ENCODE assay signal across 17 mouse cellular contexts in genomic region chr19:45441717-45442116, GRCm38 (mm10).
DNase-seq lines count a peak whose midpoint lies in the region; ATAC-seq lines count a peak whose summit lies in the region.
"Had no signal": no experiment of that assay in that cellular context is flagged by ENCODE, and none has a peak within 500 bp of the region (broad histone marks: within the 10 kb centered on the region; RNA-seq: fewer than 3 reads in every experiment).

No protein-coding gene starts in this region.

- H3K9ac ChIP-seq in hindbrain, embryonic 14.5 days: no peak overlapping the region; the same call in 1 of the 2 replicates
- H3K9ac ChIP-seq in heart, embryonic 16.5 days (ENCODE audit: low read length): peak overlapping the region; percentile 30; the same call in 1 of the 2 replicates
- H3K9ac ChIP-seq: forebrain, embryonic 13.5 days; neural tube, embryonic 12.5 days; stomach, embryonic 15.5 days had no signal

- H3K27me3 ChIP-seq in hindbrain, embryonic 14.5 days (ENCODE audit: control insufficient read depth, insufficient read depth, low read length): no peaks in the 10 kb centered on the region
- peaks cover 38% of the 10 kb centered on the region for H3K27me3 ChIP-seq in hindbrain, embryonic 10.5 days (ENCODE audit: insufficient read depth, poor library complexity, severe bottlenecking)
- no peaks in the 10 kb centered on the region for H3K27me3 ChIP-seq in heart, embryonic 16.5 days (ENCODE audit: control insufficient read depth, insufficient read depth, low read length)
- H3K27me3 ChIP-seq: forebrain, embryonic 13.5 days; neural tube, embryonic 12.5 days; stomach, embryonic 15.5 days had no signal

- H3K27ac ChIP-seq in hindbrain, embryonic 14.5 days: peak overlapping the region; percentile 47; the same call in 1 of the 2 replicates
- H3K27ac ChIP-seq in hindbrain, embryonic 10.5 days: no peak overlapping the region
- peak overlapping the region; percentile 83 for H3K27ac ChIP-seq in heart, embryonic 16.5 days (ENCODE audit: low read length)
- H3K27ac ChIP-seq: forebrain, embryonic 13.5 days; macrophage; stomach, embryonic 15.5 days had no signal

- H3K36me3 ChIP-seq in hindbrain, embryonic 14.5 days (replicated peaks; ENCODE audit: control insufficient read depth, insufficient read depth): no peaks in the 10 kb centered on the region
- H3K36me3 ChIP-seq in hindbrain, embryonic 10.5 days: no peaks in the 10 kb centered on the region
- H3K36me3 ChIP-seq in heart, embryonic 16.5 days (ENCODE audit: control insufficient read depth, insufficient read depth): no peaks in the 10 kb centered on the region
- H3K36me3 ChIP-seq: neural tube, embryonic 12.5 days; stomach, embryonic 15.5 days had no signal

- DNase-seq in hindbrain, embryonic 14.5 days (ENCODE audit: low spot score): no peak
- no peak for DNase-seq in hindbrain, embryonic 10.5 days (ENCODE audit: low spot score)
- DNase-seq in MN1 (ENCODE audit: low spot score) (peak; percentile 17), adipocyte (ENCODE audit: low spot score) (peak; percentile 23)
- DNase-seq in spleen, adult 18-20 months: no peak
- DNase-seq in kidney, postnatal 4 days: no peak
- DNase-seq: adrenal gland, postnatal 36 days; cerebellum, adult 9-11 months; kidney, adult 11 months; kidney, postnatal 36 days; lung, adult 18-20 months had no signal

- H3K4me2 ChIP-seq in hindbrain, embryonic 14.5 days (replicated peaks): no peak overlapping the region
- H3K4me2 ChIP-seq in heart, embryonic 16.5 days (ENCODE audit: low read depth, low read length): peak overlapping the region; percentile 51
- H3K4me2 ChIP-seq: forebrain, embryonic 13.5 days; neural tube, embryonic 12.5 days; stomach, embryonic 15.5 days had no signal

- no peak overlapping the region for H3K4me3 ChIP-seq in hindbrain, embryonic 14.5 days (replicated peaks; ENCODE audit: low read length)
- H3K4me3 ChIP-seq in hindbrain, embryonic 10.5 days: no peak overlapping the region
- no peak overlapping the region for H3K4me3 ChIP-seq in heart, embryonic 16.5 days (ENCODE audit: low read length)
- H3K4me3 ChIP-seq: forebrain, embryonic 13.5 days; neural tube, embryonic 12.5 days; stomach, embryonic 15.5 days had no signal

- WGBS in hindbrain, embryonic 14.5 days: 44% methylated on average over 7 of the region's 7 CpGs
- WGBS in hindbrain, embryonic 10.5 days: 68% methylated on average over 7 of the region's 7 CpGs
- 22% methylated on average over 7 of the region's 7 CpGs for WGBS in heart, embryonic 16.5 days

- H3K4me1 ChIP-seq in hindbrain, embryonic 14.5 days (replicated peaks; ENCODE audit: control insufficient read depth, insufficient read depth, low read length): peaks cover 45% of the 10 kb centered on the region
- H3K4me1 ChIP-seq in hindbrain, embryonic 10.5 days (replicated peaks): peaks cover 13% of the 10 kb centered on the region
- peaks cover 19% of the 10 kb centered on the region for H3K4me1 ChIP-seq in heart, embryonic 16.5 days (ENCODE audit: control insufficient read depth, insufficient read depth, low read length)

- ATAC-seq in hindbrain, embryonic 14.5 days (ENCODE audit: low FRiP score): no peak
- peak; percentile 60 for ATAC-seq in heart, embryonic 16.5 days (replicated peaks; ENCODE audit: extremely low read depth, insufficient read depth, low FRiP score)
- ATAC-seq: forebrain, embryonic 13.5 days had no signal

- H3K9me3 ChIP-seq in hindbrain, embryonic 14.5 days (ENCODE audit: control insufficient read depth, low read length): no peaks in the 10 kb centered on the region
- no peaks in the 10 kb centered on the region for H3K9me3 ChIP-seq in hindbrain, embryonic 10.5 days
- H3K9me3 ChIP-seq in heart, embryonic 16.5 days (replicated peaks; ENCODE audit: control insufficient read depth, low read length): no peaks in the 10 kb centered on the region
- H3K9me3 ChIP-seq: forebrain, embryonic 13.5 days; G1E; neural tube, embryonic 12.5 days; stomach, embryonic 15.5 days had no signal

Comparison
In these comparisons a context has a peak if more than half of its experiments do, and no peak if none do; other contexts are left out.
1. DNase-seq: peak in MN1 (single experiment) and adipocyte (single experiment); none in hindbrain, embryonic 14.5 days (single experiment), hindbrain, embryonic 10.5 days (single experiment), spleen, adult 18-20 months (0 of 2) and kidney, postnatal 4 days (0 of 2).